Mouse (Mus musculus) gastrocnemius, adult 2 months (tissue): ENCODE measurements around the gene Dscam. TPM values are rescaled to one million over a fixed set of nuclear protein-coding genes. Genes with fewer than 3 reads are reported as not detected.

Experiments
- DNase-seq: peaks from one replicate; pipeline ENCODE4 v3.0.0; 2022
- H3K27ac ChIP-seq: fragments of 200-600 bp; 2 replicates; pipeline ENCODE4 v1.8.1; 2022; ENCODE audit warnings: mild to moderate bottlenecking
- H3K4me3 ChIP-seq: fragments of 200-600 bp; 2 replicates; pipeline ENCODE4 v1.8.1; 2022; ENCODE audit warnings: mild to moderate bottlenecking, moderate library complexity
- CTCF ChIP-seq: fragments of 200-600 bp; IDR thresholded peaks from 2 replicates; pipeline ENCODE4 v1.8.1; 2022; ENCODE audit warnings: antibody characterized with exemption, mild to moderate bottlenecking, moderate library complexity
- intact Hi-C: fragments of 180-260 bp; cut with DNase I; formaldehyde crosslinking; loops from one replicate; pipeline ENCODE4 v1.15.1; 2025
- total RNA-seq, 2 experiments: library from RNA; stranded (reverse); gene quantifications; 2 replicates each; pipeline ENCODE4 v1.2.3; 2021

Dscam gene
- total RNA-seq, 2 experiments from 2014 or later, result not detected

- Histone ChIP-seq H3K4me3 (no peak overlapping the region), H3K27ac (no peak overlapping the region)
- no peak for TF ChIP-seq CTCF
- intact Hi-C loops, result no loop called here
- no peak for DNase-seq
These were observed 75.1 kb downstream of the Dscam start for GRCm38 (mm10) chr16:97095496-97095895.

DNA sequence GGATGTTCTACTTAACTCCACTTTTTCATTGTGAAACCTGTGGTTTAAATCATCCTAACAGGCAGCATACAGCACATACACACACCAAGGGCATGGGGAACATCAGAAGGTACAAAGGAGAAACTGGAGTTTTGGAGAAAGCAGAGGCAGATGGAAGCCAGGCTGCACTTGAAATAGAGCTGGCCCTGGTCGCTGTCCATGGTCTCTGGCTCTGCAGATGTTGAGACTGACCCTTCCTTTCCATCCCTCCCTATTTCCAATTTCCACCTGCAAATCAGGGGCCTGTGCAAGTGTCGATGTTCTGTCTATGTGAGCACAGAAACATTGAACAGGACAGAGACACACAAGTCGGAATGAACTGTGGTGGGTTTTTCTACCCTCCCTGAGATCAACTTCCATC, 81.2 kb downstream of the Dscam start:
- no peak for TF ChIP-seq CTCF
- intact Hi-C loops, result no loop called here
- no peak overlapping the region for H3K4me3 ChIP-seq
- no peak for DNase-seq
- H3K27ac ChIP-seq, result no peak overlapping the region

DNA sequence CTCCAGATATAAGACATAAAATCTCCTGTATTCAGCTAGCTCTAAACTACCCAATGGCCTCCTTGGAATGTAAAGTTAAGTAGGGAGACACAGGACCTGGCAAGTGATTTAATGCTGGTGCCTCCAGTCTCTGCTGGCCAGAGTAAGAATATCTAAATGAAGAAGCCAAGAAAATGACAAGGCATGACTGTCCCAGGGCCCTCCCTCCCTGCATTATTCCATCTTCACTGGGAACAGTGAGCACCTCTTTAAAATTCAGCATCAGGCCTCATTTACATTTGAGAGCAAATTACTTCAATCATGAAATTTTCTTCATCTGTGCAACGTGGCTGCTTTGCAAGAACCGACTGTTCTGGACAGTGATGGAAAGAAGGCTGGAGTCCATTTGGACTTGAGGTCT, 86.9 kb downstream of the Dscam start:
- no peak overlapping the region for H3K4me3 ChIP-seq
- no peak for DNase-seq
- TF ChIP-seq CTCF, result no peak
- no peak overlapping the region for H3K27ac ChIP-seq
- intact Hi-C loops, result no loop called here

DNA sequence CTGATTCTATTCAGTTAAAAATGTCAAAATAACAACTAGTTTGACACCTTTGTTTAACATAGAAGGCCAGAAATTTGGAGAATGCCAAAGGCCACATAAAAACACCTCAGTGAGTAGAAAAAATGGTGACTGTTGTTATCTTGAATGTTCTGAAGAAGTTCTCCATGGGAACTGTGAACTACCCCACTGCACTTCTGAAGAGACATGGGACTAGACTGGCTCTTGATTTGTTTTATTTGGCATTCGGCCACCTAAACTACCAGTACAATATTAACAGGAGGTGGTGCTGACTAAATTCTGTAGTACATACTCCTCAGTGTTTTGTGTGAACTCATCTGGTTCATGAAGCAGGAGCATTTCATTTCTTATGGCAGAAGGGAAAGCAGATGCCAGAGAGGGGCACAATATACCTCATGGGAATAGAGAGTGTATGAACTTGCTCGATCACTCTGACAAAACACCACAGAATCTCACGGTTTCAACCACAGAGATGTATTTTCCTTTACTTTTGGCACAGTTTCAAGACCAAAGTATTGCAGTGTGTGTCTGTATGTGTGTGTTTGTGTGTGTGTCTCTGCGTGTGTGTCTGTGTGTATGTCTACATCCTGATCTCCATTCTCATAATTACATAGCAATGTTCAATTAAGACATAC, 94.5 kb downstream of the Dscam start:
- no peak for TF ChIP-seq CTCF
- intact Hi-C loops, result no loop called here
- no peak for DNase-seq
- H3K4me3 ChIP-seq, result no peak overlapping the region
- no peak overlapping the region for H3K27ac ChIP-seq

DNA sequence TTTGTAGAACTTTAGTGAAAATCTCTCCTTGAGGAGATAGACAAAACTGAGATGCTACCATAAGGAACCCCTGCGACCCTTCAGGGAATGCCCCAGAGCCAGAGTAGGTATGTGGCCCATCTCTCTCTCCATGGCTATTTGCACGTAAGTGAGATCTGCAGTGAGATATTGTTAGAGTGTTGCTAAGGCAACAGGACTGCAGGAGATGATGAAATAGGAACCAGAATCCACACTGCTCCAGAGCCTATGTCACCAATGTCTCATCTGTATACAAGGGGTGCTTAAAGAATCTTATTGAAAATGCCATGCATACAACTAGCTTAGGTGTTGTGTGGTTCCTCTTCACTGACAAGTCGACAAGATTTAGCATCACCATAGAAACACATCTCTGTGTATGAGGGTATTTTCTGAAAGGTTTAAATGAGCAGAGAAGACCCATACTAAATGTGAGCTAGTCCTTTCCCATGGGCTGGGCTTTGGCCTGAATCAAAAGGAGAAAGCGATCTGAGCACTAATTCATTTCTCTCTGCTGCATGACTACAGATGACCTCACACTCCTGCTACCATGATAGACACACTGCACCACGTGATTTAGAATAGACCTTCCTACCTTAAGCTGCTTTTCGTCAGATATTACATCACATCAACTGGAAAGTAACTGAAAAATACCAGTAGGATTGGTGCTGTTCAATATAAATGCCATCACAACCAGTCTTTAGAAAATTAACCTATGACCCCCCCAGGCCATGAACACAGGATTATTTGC, 95.2 kb downstream of the Dscam start:
- intact Hi-C loops, result no loop called here
- DNase-seq, result no peak
- TF ChIP-seq CTCF, result no peak

DNA sequence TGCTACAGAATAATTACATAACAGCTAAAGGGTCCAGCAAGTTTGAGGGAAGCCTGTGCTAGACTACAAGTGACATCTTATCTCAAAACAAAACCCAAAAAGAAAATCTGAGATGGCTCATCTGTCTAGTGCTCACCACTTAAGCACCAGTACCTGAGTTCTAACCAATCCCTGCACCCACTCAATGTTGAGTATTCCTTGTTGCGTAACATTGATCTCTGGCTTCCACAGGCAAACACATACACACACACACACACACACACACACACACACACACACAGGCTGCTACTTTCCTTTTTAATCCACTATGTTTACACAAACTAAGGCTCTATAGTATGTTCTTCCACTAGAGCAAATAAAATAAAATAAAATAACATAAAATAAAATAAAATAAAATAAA, 96.7 kb downstream of the Dscam start:
- intact Hi-C loops, result no loop called here
- no peak for TF ChIP-seq CTCF
- H3K27ac ChIP-seq, result no peak overlapping the region
- H3K4me3 ChIP-seq, result no peak overlapping the region
- DNase-seq, result no peak

More for the DNA sequence above, 95.2 kb downstream of the Dscam start:
- H3K27ac ChIP-seq, result no peak overlapping the region
- H3K4me3 ChIP-seq, result no peak overlapping the region

GRCm38 (mm10) chr16:97072624-97073023, 97.9 kb downstream of the Dscam start:
- H3K27ac ChIP-seq, result no peak overlapping the region
- no peak for DNase-seq
- no peak overlapping the region for H3K4me3 ChIP-seq
- intact Hi-C loops, result no loop called here
- TF ChIP-seq CTCF, result no peak

DNA sequence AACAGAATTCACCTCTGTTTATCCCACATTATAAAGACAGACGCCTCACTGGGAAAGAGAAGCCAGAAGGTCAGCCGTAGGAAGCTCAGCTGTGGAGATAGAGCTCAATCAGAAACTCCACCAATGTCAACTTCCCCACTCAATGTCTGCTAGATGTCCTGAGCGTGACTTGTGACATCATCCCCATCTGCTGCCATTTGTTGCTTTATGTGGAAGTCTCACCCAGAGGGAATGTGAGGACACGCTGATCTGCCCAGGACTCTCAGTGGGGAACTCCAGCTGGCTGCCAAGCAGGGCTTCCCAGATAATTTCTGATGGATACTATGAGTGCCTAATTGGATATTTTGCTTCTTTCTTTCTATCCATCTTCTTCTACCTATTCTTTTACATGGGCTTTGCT, 103.7 kb downstream of the Dscam start:
- Histone ChIP-seq H3K27ac (no peak overlapping the region), H3K4me3 (no peak overlapping the region)
- no peak for TF ChIP-seq CTCF
- intact Hi-C loops, result no loop called here
- no peak for DNase-seq

- no peak overlapping the region for H3K27ac ChIP-seq
- DNase-seq, result no peak
- TF ChIP-seq CTCF, result no peak
- intact Hi-C loops, result no loop called here
- H3K4me3 ChIP-seq, result no peak overlapping the region
These were observed 108.3 kb downstream of the Dscam start for GRCm38 (mm10) chr16:97062207-97062606.

- Histone ChIP-seq H3K27ac (no peak overlapping the region), H3K4me3 (no peak overlapping the region)
- no peak for DNase-seq
- intact Hi-C loops, result no loop called here
- no peak for TF ChIP-seq CTCF
These were observed 109.2 kb downstream of the Dscam start for GRCm38 (mm10) chr16:97061390-97061789.

DNA sequence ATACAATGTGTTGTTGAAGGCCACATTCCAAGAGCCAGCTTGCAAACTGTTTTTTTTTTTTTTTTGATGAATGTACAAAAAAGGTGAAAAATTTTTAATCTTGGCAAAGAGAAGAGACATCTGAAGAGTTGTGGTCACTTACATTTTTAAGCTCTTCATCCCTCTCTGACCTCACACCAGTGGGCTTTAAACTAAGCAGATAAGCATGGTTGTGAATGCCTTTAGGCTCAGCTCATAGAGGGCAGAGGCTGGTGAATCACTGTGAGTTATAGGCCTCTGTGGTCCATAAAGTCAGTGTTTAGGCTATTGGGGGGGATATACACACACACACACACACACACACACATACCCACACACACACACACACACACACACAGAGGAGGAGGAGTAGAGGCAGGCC, 109.8 kb downstream of the Dscam start:
- TF ChIP-seq CTCF, result no peak
- H3K27ac ChIP-seq, result no peak overlapping the region
- no peak overlapping the region for H3K4me3 ChIP-seq
- DNase-seq, result no peak
- intact Hi-C loops, result no loop called here

- H3K4me3 ChIP-seq, result no peak overlapping the region
- no peak for TF ChIP-seq CTCF
- intact Hi-C loops, result no loop called here
- no peak overlapping the region for H3K27ac ChIP-seq
- no peak for DNase-seq
These were observed 110.3 kb downstream of the Dscam start for GRCm38 (mm10) chr16:97060276-97060675.

DNA sequence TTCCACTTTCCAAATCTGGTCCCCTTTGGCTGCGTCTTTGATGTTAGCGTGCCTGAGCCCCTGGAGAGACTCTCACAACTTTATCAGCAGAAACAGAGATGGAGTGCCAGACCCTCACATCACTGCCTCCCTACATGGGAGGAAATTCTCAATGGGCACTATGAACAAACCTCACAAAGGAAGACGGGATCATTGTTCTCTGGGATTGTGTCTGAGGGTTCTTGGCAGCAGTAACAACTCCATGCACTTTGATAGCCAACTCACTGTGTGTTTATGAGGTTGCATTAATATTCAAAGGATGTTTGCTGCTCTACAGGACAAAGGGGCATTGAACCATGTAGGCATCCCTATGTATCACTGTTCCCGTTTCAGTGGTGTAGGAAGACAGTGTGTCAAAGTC, 135.3 kb downstream of the Dscam start:
- intact Hi-C loops, result no loop called here
- DNase-seq, result no peak
- Histone ChIP-seq H3K4me3 (no peak overlapping the region), H3K27ac (no peak overlapping the region)
- TF ChIP-seq CTCF, result no peak
